Mouse (Mus musculus): ENCODE measurements around the gene Tor1aip1.
"Not testable (repeated sequence)": the region's sequence is repeated elsewhere in the genome, so short reads cannot be mapped to it uniquely, and the experiment has no call there.

The Tor1aip1 gene

GRCm38 (mm10) chr1:156035930-156036737 is at the start of gene Tor1aip1:
Tor1aip1 (minus strand) TSS chr1:156036480.
- DNase-seq (ENCODE audit: low spot score), result peak; percentile 97

GRCm38 (mm10) chr1:156085770-156086169 is 49.5 kb upstream of the Tor1aip1 start:
- no peak for DNase-seq (ENCODE audit: low spot score)

GRCm38 (mm10) chr1:156084603-156085002 is 48.3 kb upstream of the Tor1aip1 start:
- no peak for DNase-seq (ENCODE audit: low spot score)

GRCm38 (mm10) chr1:156077655-156078054 is 41.4 kb upstream of the Tor1aip1 start:
- DNase-seq (ENCODE audit: low spot score), result no peak

- peak; percentile 41 for DNase-seq (ENCODE audit: low spot score)
These were observed 40.2 kb upstream of the Tor1aip1 start for GRCm38 (mm10) chr1:156076474-156076873.

- DNase-seq (ENCODE audit: low spot score), result no peak
These were observed 38.3 kb upstream of the Tor1aip1 start for GRCm38 (mm10) chr1:156074575-156074974.

GRCm38 (mm10) chr1:156073169-156073821 is 37.0 kb upstream of the Tor1aip1 start:
- DNase-seq (ENCODE audit: low spot score), result no peak

GRCm38 (mm10) chr1:156070106-156070505 is 33.8 kb upstream of the Tor1aip1 start:
- DNase-seq (ENCODE audit: low spot score), result no peak

- DNase-seq (ENCODE audit: low spot score), result no peak
These were observed 29.9 kb upstream of the Tor1aip1 start for GRCm38 (mm10) chr1:156066133-156066532.

- no peak for DNase-seq (ENCODE audit: low spot score)
These were observed 25.9 kb upstream of the Tor1aip1 start for GRCm38 (mm10) chr1:156062193-156062592.

- no peak for DNase-seq (ENCODE audit: low spot score)
These were observed 21.9 kb upstream of the Tor1aip1 start for GRCm38 (mm10) chr1:156058207-156058606.

- DNase-seq (ENCODE audit: low spot score), result no peak
These were observed 10.4 kb upstream of the Tor1aip1 start for GRCm38 (mm10) chr1:156046688-156047087.

GRCm38 (mm10) chr1:156044211-156044611 is 7.9 kb upstream of the Tor1aip1 start:
- no peak for DNase-seq (ENCODE audit: low spot score)

GRCm38 (mm10) chr1:156043027-156043426 is 6.7 kb upstream of the Tor1aip1 start:
- no peak for DNase-seq (ENCODE audit: low spot score)

- no peak for DNase-seq (ENCODE audit: low spot score)
These were observed 6.2 kb upstream of the Tor1aip1 start for GRCm38 (mm10) chr1:156042481-156042880.

- DNase-seq (ENCODE audit: low spot score), result no peak
These were observed 5.4 kb upstream of the Tor1aip1 start for GRCm38 (mm10) chr1:156041451-156042241.

- peak; percentile 91 for DNase-seq (ENCODE audit: low spot score)
These were observed 4.6 kb upstream of the Tor1aip1 start for GRCm38 (mm10) chr1:156040731-156041401.

GRCm38 (mm10) chr1:156039989-156040388 is 3.7 kb upstream of the Tor1aip1 start:
- DNase-seq (ENCODE audit: low spot score), result not testable (repeated sequence)

- no peak for DNase-seq (ENCODE audit: low spot score)
These were observed 884 bp upstream of the Tor1aip1 start for GRCm38 (mm10) chr1:156037144-156037583.

- peak; percentile 90 for DNase-seq (ENCODE audit: low spot score)
These were observed 881 bp downstream of the Tor1aip1 start, which contains the start of gene Tor1aip2 for GRCm38 (mm10) chr1:156035269-156035929. Tor1aip2 (plus strand) TSS chr1:156035403.

GRCm38 (mm10) chr1:156034661-156035060 is 1.6 kb downstream of the Tor1aip1 start:
- no peak for DNase-seq (ENCODE audit: low spot score)
